Mouse (Mus musculus): Measurements from ENCODE around the gene Tmbim4. TPM values are rescaled to one million over a fixed set of nuclear protein-coding genes. Genes with fewer than 3 reads are reported as not detected.

Tmbim4 gene
- polyA plus RNA-seq (2012; fragmentation: generic; extraction: Trizol): 100 to 1,000 TPM in 1 of 2 experiments, 10 to 100 TPM in 1; 73.9 to 161 TPM

GRCm38 (mm10) chr10:120201131-120201921 is at the start of gene Tmbim4:
Tmbim4 (plus strand) TSS chr10:120201590.

GRCm38 (mm10) chr10:120201961-120202402 is 592 bp downstream of the Tmbim4 start, which contains the start of gene Irak3:
Irak3 (minus strand) TSS chr10:120202130.

GRCm38 (mm10) chr10:120226871-120227661 is 25.7 kb downstream of the Tmbim4 start, which contains the start of gene Llph:
Llph (plus strand) TSS chr10:120227070.

Other genes starting within 250 kb of the Tmbim4 start
- 1 to 10 TPM in 1 of 2 experiments, under 1 TPM in 1; 0.62 to 5.5 TPM for gene Helb, start 88.6 kb upstream of the Tmbim4 start, polyA plus RNA-seq (2012; fragmentation: generic; extraction: Trizol)
- gene Irak3, start 540 bp downstream of the Tmbim4 start, polyA plus RNA-seq (2012; fragmentation: generic; extraction: Trizol): 1 to 10 TPM in 1 of 2 experiments, under 1 TPM in 1; 0.04 to 1.0 TPM
- 10 to 100 TPM; 11.6 to 36.8 TPM for gene Llph, start 25.5 kb downstream of the Tmbim4 start, polyA plus RNA-seq (2012; fragmentation: generic; extraction: Trizol)

All from C3H10T1/2 (cell line).